16 mouse cellular contexts compared by ENCODE assay signal in genomic region chr10:80971533-80971932, GRCm38 (mm10). TPM values are rescaled to one million over a fixed set of nuclear protein-coding genes. Genes with fewer than 3 reads are reported as not detected.
DNase-seq lines count a peak whose midpoint lies in the region; ATAC-seq and TF ChIP-seq lines count a peak whose summit lies in the region.
"Had no signal": no experiment of that assay in that cellular context is flagged by ENCODE, and none has a peak within 500 bp of the region (broad histone marks: within the 10 kb centered on the region; RNA-seq: fewer than 3 reads in every experiment).

No protein-coding gene starts in this region.

- H3K9me3 ChIP-seq in heart, embryonic 10.5 days, result no peaks in the 10 kb centered on the region
- peaks cover 5% of the 10 kb centered on the region; the same call in 1 of the 2 replicates for H3K9me3 ChIP-seq in midbrain, embryonic 10.5 days (replicated peaks)
- H3K9me3 ChIP-seq in midbrain, embryonic 14.5 days (ENCODE audit: control insufficient read depth, low read length), result no peaks in the 10 kb centered on the region

- no peak for DNase-seq in heart, embryonic 10.5 days (ENCODE audit: low spot score)
- no peak for DNase-seq in heart, postnatal 25 days (ENCODE audit: low spot score)
- peak; percentile 69 for DNase-seq in adrenal gland, postnatal 10 days
- DNase-seq in kidney, adult 2 months, result peak; percentile 93
- DNase-seq in kidney, postnatal 4 days, result peak; percentile 68 to 78
- DNase-seq in midbrain, embryonic 10.5 days (ENCODE audit: low spot score), result no peak
- no peak for DNase-seq in right cerebral cortex, postnatal 10 days (ENCODE audit: low spot score in 2 of 2)
- no peak for DNase-seq in midbrain, embryonic 14.5 days
- DNase-seq: cerebellum, adult 9-10 months; layer of hippocampus, adult 9-11 months; thymus, postnatal 25 days had no signal

- H3K4me2 ChIP-seq in midbrain, embryonic 14.5 days (ENCODE audit: low read length), result no peak overlapping the region
- H3K4me2 ChIP-seq: heart, embryonic 13.5 days; hindbrain, embryonic 14.5 days; midbrain, embryonic 13.5 days; neural tube, embryonic 12.5 days had no signal

- 81% methylated on average over 15 of the region's 15 CpGs for WGBS in heart, embryonic 10.5 days
- 30% methylated on average over 15 of the region's 15 CpGs for WGBS in kidney, adult 2 months
- 82% methylated on average over 15 of the region's 15 CpGs for WGBS in midbrain, embryonic 10.5 days
- WGBS in midbrain, embryonic 14.5 days, result 87% methylated on average over 15 of the region's 15 CpGs

- no peak overlapping the region for H3K9ac ChIP-seq in midbrain, embryonic 14.5 days (replicated peaks; ENCODE audit: low read length)
- H3K9ac ChIP-seq: hindbrain, embryonic 14.5 days; midbrain, embryonic 13.5 days; neural tube, embryonic 12.5 days had no signal

- no peaks in the 10 kb centered on the region for H3K36me3 ChIP-seq in heart, embryonic 10.5 days
- H3K36me3 ChIP-seq in kidney, adult 2 months (ENCODE audit: control insufficient read depth, insufficient read depth, low read length), result no peaks in the 10 kb centered on the region
- H3K36me3 ChIP-seq in midbrain, embryonic 10.5 days, result no peaks in the 10 kb centered on the region
- no peaks in the 10 kb centered on the region for H3K36me3 ChIP-seq in midbrain, embryonic 14.5 days (ENCODE audit: control insufficient read depth, insufficient read depth, low read length)
- H3K36me3 ChIP-seq: heart, embryonic 13.5 days; midbrain, embryonic 13.5 days; neural tube, embryonic 12.5 days had no signal

- H3K27ac ChIP-seq in heart, embryonic 10.5 days, result peak overlapping the region; percentile 24; the same call in 1 of the 2 replicates
- H3K27ac ChIP-seq in kidney, adult 2 months (ENCODE audit: insufficient read depth, low read depth, low read length), result no peak overlapping the region
- H3K27ac ChIP-seq in midbrain, embryonic 10.5 days (replicated peaks), result no peak overlapping the region
- H3K27ac ChIP-seq in midbrain, embryonic 14.5 days (replicated peaks; ENCODE audit: low read depth, low read length), result no peak overlapping the region
- H3K27ac ChIP-seq: hindbrain, embryonic 14.5 days; midbrain, embryonic 13.5 days; neural tube, embryonic 12.5 days had no signal

- ATAC-seq in midbrain, embryonic 14.5 days (ENCODE audit: low FRiP score, low TSS enrichment), result no peak
- ATAC-seq: midbrain, embryonic 13.5 days had no signal

- intact Hi-C loops in heart, postnatal 25 days (cut with DNase I), result no loop called here

- no peak overlapping the region for H3K4me3 ChIP-seq in heart, embryonic 10.5 days
- no peak overlapping the region for H3K4me3 ChIP-seq in kidney, adult 2 months (ENCODE audit: insufficient read depth, low read depth, low read length)
- no peak overlapping the region for H3K4me3 ChIP-seq in midbrain, embryonic 10.5 days
- no peak overlapping the region for H3K4me3 ChIP-seq in midbrain, embryonic 14.5 days (replicated peaks; ENCODE audit: low read depth, low read length)
- H3K4me3 ChIP-seq: heart, embryonic 13.5 days; midbrain, embryonic 13.5 days; neural tube, embryonic 12.5 days had no signal

- TF ChIP-seq CTCF in kidney, adult 2 months (conservative IDR thresholded peaks at IDR 0.05; ENCODE audit: insufficient read depth, insufficient read length, low read depth, low read length), result no peak

- H3K27me3 ChIP-seq in heart, embryonic 10.5 days (ENCODE audit: insufficient read depth, poor library complexity, severe bottlenecking), result no peaks in the 10 kb centered on the region
- H3K27me3 ChIP-seq in kidney, adult 2 months (replicated peaks; ENCODE audit: control insufficient read depth, insufficient read depth, low read length), result no peaks in the 10 kb centered on the region
- no peaks in the 10 kb centered on the region for H3K27me3 ChIP-seq in midbrain, embryonic 10.5 days (ENCODE audit: low read depth, poor library complexity, severe bottlenecking)
- no peaks in the 10 kb centered on the region for H3K27me3 ChIP-seq in midbrain, embryonic 14.5 days (ENCODE audit: control insufficient read depth, insufficient read depth, low read length)
- H3K27me3 ChIP-seq: midbrain, embryonic 13.5 days; neural tube, embryonic 12.5 days had no signal

- no peak for TF ChIP-seq POLR2A in kidney, adult 2 months (IDR thresholded peaks at IDR 0.05; ENCODE audit: low read depth, low read length)

- peaks cover 33% of the 10 kb centered on the region for H3K4me1 ChIP-seq in heart, embryonic 10.5 days
- H3K4me1 ChIP-seq in kidney, adult 2 months (ENCODE audit: control insufficient read depth, insufficient read depth, low read length), result peaks cover 18% of the 10 kb centered on the region
- H3K4me1 ChIP-seq in midbrain, embryonic 10.5 days, result no peaks in the 10 kb centered on the region
- peaks cover 6% of the 10 kb centered on the region; the same call in 1 of the 2 replicates for H3K4me1 ChIP-seq in midbrain, embryonic 14.5 days (ENCODE audit: control insufficient read depth, insufficient read depth, low read length)

RNA-seq across cellular contexts. Expression of gene Gadd45b, which starts 41.7 kb away (rescaled TPM):
- polyA plus RNA-seq in heart, embryonic 10.5 days (2016; fragmentation: Nextera tagmentation; extraction: Ambion mirVana), result 17.1 and 20.1 TPM in 2 replicates
- total RNA-seq in heart, postnatal 25 days (2021), result 10 to 100 TPM in 1 of 2 experiments, 1 to 10 TPM in 1; 8.2 to 14.1 TPM
- total RNA-seq in adrenal gland, postnatal 10 days (2021), result 10 to 100 TPM; 11.7 to 44.5 TPM
- 10.1 and 11.3 TPM in 2 replicates for polyA plus RNA-seq in kidney, adult 2 months (2012; rRNA removed)
- polyA plus RNA-seq in midbrain, embryonic 10.5 days (2016; fragmentation: Nextera tagmentation; extraction: Ambion mirVana), result 6.1 and 9.2 TPM in 2 replicates
- 4.3 and 8.0 TPM in 2 replicates for polyA plus RNA-seq in midbrain, embryonic 14.5 days (2014; fragmentation: Nextera tagmentation; extraction: Ambion mirVana)

RNA-seq across cellular contexts. Expression of gene Gng7, which starts 43.2 kb away (rescaled TPM):
- polyA plus RNA-seq in heart, embryonic 10.5 days (2016; fragmentation: Nextera tagmentation; extraction: Ambion mirVana), result 1.5 and 2.1 TPM in 2 replicates
- under 1 TPM; 0.13 to 0.34 TPM for total RNA-seq in heart, postnatal 25 days (2021)
- 1 to 10 TPM; 5.4 to 6.4 TPM for total RNA-seq in adrenal gland, postnatal 10 days (2021)
- 1.9 and 2.0 TPM in 2 replicates for polyA plus RNA-seq in kidney, adult 2 months (2012; rRNA removed)
- 6.0 and 8.4 TPM in 2 replicates for polyA plus RNA-seq in midbrain, embryonic 10.5 days (2016; fragmentation: Nextera tagmentation; extraction: Ambion mirVana)
- polyA plus RNA-seq in midbrain, embryonic 14.5 days (2014; fragmentation: Nextera tagmentation; extraction: Ambion mirVana), result 11.5 and 11.6 TPM in 2 replicates

RNA-seq across cellular contexts. Expression of gene Lmnb2, which starts 53.5 kb away (rescaled TPM):
- polyA plus RNA-seq in heart, embryonic 10.5 days (2016; fragmentation: Nextera tagmentation; extraction: Ambion mirVana), result 39.7 and 47.3 TPM in 2 replicates
- total RNA-seq in heart, postnatal 25 days (2021), result 1 to 10 TPM; 4.6 to 5.6 TPM
- total RNA-seq in adrenal gland, postnatal 10 days (2021), result 10 to 100 TPM; 14.5 to 16.5 TPM
- 8.5 and 10.1 TPM in 2 replicates for polyA plus RNA-seq in kidney, adult 2 months (2012; rRNA removed)
- polyA plus RNA-seq in midbrain, embryonic 10.5 days (2016; fragmentation: Nextera tagmentation; extraction: Ambion mirVana), result 77.9 and 84.7 TPM in 2 replicates
- 13.9 and 20.0 TPM in 2 replicates for polyA plus RNA-seq in midbrain, embryonic 14.5 days (2014; fragmentation: Nextera tagmentation; extraction: Ambion mirVana)

RNA-seq across cellular contexts. Expression of gene Diras1, which starts 53.9 kb away (rescaled TPM):
- polyA plus RNA-seq in heart, embryonic 10.5 days (2016; fragmentation: Nextera tagmentation; extraction: Ambion mirVana), result 0.08 and 0.11 TPM in 2 replicates
- not detected for total RNA-seq in heart, postnatal 25 days (2021)
- total RNA-seq in adrenal gland, postnatal 10 days (2021), result 1 to 10 TPM; 2.8 to 3.4 TPM
- polyA plus RNA-seq in kidney, adult 2 months (2012; rRNA removed), result 0.04 and 0.25 TPM in 2 replicates
- 3.0 and 6.4 TPM in 2 replicates for polyA plus RNA-seq in midbrain, embryonic 10.5 days (2016; fragmentation: Nextera tagmentation; extraction: Ambion mirVana)
- 24.0 and 55.4 TPM in 2 replicates for polyA plus RNA-seq in midbrain, embryonic 14.5 days (2014; fragmentation: Nextera tagmentation; extraction: Ambion mirVana)
- polyA plus RNA-seq: liver, embryonic 16.5 days had no signal

Comparison
In these comparisons a context has a peak if more than half of its experiments do, and no peak if none do; other contexts are left out.
1. DNase-seq: peak in adrenal gland, postnatal 10 days (single experiment), kidney, adult 2 months (single experiment) and kidney, postnatal 4 days (2 of 2); none in heart, embryonic 10.5 days (single experiment), heart, postnatal 25 days (single experiment), midbrain, embryonic 10.5 days (single experiment), right cerebral cortex, postnatal 10 days (0 of 2) and midbrain, embryonic 14.5 days (single experiment).